Mouse (Mus musculus): Measurements from ENCODE around the gene Rab22a.
"Not testable (repeated sequence)": the region's sequence is repeated elsewhere in the genome, so short reads cannot be mapped to it uniquely, and the experiment has no call there.

Rab22a gene

GRCm38 (mm10) chr2:173664736-173665135, 5.2 kb downstream of the Rab22a start:
- in situ Hi-C loops (cut with MboI, MseI): loop anchor here (25.0 kb wide), 1 partner anchor 798 kb away; the partner anchor contains the start of genes Atp5e, Prelid3b and Tubb1

- in situ Hi-C loops (cut with MboI, MseI): loop anchor here (25.0 kb wide), 1 partner anchor 797 kb away; the partner anchor contains the start of genes Atp5e, Prelid3b and Tubb1
These were observed 5.7 kb downstream of the Rab22a start for GRCm38 (mm10) chr2:173665271-173665670.

- in situ Hi-C loops (cut with MboI, MseI): loop anchor here (25.0 kb wide), 1 partner anchor 795 kb away; the partner anchor contains the start of genes Atp5e, Prelid3b and Tubb1
These were observed 7.3 kb downstream of the Rab22a start for GRCm38 (mm10) chr2:173666876-173667275.

DNA sequence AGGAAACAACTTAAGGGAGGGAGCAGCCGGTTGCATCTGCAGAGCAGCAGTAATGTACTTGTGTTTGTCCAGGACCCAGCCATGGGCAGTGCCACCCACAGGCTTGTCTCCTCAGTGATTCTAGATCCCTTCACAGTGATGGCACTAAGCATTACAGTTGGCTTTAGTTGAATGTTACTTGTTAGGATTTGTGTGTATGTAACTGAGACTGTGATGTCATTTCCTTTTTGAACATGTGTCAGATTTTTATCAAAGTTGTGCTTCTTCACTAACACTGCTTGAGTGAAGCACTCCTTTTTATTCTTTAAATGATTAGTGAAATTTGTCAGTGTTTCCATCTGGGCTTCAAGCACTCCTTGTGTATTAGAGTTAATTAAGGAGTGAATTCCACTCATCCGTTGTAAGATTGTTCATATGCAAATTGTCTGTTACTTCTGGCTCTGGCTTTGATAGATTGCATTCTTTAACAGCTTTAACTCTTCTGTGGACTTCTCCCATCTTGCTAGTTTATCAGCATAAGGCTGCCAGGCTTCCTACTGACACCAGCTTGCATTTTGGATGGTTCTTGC, 12.9 kb downstream of the Rab22a start:
- in situ Hi-C loops (cut with MboI, MseI): loop anchor here (5.0 to 25.0 kb wide), 2 partner anchors 65 to 790 kb away; partner anchors contain the start of genes Atp5e, Prelid3b, Tubb1 and Vapb

DNA sequence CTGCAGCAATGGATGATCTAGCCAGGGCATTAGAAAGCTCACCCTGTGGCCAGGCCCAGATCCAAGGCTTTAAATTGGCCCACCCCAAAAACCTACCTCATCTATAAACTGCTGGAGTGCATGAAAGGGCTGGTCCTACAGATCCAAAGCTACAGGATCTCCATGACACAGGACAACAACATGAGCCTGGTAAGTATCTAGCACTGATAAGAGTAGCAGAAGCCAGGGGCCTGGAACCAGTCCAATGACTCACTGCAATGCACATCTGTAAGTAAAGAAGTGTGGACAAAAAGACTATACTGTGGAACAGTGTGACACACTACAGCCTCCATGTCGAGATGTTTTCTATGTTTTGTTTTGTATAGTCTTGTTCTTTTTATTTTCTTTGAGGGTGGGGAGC, 13.9 kb downstream of the Rab22a start:
- in situ Hi-C loops (cut with MboI, MseI): loop anchor here (5.0 to 25.0 kb wide), 2 partner anchors 64 to 789 kb away; partner anchors contain the start of genes Atp5e, Prelid3b, Tubb1 and Vapb

- in situ Hi-C loops (cut with MboI, MseI): no loop called here
These were observed 19.0 kb downstream of the Rab22a start for GRCm38 (mm10) chr2:173678593-173678992.

DNA sequence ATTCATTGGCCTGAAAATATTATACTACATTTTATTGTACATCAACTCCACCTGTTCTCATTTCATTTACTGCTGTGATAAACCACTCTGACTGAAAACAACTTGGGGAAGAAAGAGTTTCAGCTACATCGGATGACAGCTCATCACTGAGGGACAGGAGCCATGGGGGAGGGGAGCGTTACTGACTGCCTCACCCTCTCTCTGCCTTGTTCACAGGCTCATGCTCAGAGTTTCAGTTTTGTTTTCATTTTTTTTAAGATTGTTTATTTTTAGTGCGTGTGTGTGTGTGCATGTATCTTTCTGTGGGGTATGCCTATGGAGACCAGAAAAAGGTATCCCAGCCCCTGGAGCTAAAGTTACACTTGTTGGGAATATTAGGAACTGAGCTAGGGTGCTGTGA, 19.7 kb downstream of the Rab22a start:
- in situ Hi-C loops (cut with MboI, MseI): no loop called here

- in situ Hi-C loops (cut with MboI, MseI): no loop called here
These were observed 20.6 kb downstream of the Rab22a start for GRCm38 (mm10) chr2:173680153-173680552.

GRCm38 (mm10) chr2:173682773-173683172, 23.2 kb downstream of the Rab22a start:
- in situ Hi-C loops (cut with MboI, MseI): no loop called here

GRCm38 (mm10) chr2:173685781-173686361, 26.3 kb downstream of the Rab22a start:
- in situ Hi-C loops (cut with MboI, MseI): no loop called here

DNA sequence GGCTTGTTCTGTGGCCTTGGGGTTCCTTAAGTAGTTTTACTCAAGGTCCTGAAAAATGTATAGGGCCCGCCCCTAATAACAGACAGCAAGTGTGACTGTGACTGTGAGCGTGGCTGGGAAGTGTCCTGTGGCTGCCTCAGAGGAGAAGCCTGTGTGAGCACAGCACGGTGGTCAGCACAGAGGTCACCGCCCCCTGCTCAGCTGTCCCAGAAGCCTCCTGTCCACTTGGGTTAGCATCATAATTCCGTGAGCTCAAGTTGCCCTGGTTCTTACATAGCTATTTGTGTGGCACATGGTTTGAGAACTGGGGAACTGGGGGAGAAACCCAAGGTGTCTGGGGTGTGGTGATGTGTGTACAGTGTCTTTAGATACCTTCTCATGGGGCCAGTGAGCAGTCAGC, 27.8 kb downstream of the Rab22a start:
- in situ Hi-C loops (cut with MboI, MseI): no loop called here

DNA sequence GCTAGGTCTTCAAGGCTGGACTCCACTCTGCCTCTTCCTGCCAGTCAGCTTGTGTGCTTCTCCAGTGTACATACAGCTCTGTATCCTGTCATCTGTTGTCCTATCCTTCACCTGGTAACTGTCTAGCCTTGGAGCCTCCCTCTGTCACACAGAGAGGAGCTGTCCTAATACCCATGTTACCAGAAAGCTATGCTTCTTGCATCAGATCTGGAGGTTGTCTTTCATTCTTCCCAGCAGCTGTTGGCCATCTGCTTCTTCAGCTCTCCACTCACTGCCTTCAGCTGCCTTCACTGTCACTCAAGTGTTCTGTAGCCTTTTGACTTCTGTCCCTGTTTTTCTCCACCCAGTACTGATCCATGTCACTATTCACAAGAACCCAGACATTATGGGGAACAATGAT, 30.3 kb downstream of the Rab22a start:
- in situ Hi-C loops (cut with MboI, MseI): no loop called here

- in situ Hi-C loops (cut with MboI, MseI): no loop called here
These were observed 32.2 kb downstream of the Rab22a start for GRCm38 (mm10) chr2:173691748-173692147.

GRCm38 (mm10) chr2:173692693-173693092, 33.1 kb downstream of the Rab22a start:
- in situ Hi-C loops (cut with MboI, MseI): no loop called here

DNA sequence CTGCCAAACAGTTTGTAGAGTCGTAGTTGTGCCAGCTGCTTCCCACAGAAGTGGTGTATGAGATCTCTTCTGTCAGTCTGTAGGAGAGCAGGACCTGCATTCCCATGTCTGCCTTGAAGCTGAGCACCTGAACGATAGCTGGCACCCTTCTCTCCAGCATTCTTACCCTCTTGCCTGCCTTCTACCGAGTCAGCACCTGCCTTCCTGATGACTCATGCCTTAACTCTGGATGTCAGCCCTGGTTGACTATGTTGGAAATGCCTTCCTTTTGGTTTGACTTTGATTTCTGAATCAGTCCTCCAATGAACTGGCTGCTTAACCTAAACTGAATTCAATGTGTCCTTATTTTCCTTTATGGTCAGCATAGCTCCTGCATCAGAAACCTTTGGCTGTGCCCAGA, 39.3 kb downstream of the Rab22a start:
- in situ Hi-C loops (cut with MboI, MseI): no loop called here

DNA sequence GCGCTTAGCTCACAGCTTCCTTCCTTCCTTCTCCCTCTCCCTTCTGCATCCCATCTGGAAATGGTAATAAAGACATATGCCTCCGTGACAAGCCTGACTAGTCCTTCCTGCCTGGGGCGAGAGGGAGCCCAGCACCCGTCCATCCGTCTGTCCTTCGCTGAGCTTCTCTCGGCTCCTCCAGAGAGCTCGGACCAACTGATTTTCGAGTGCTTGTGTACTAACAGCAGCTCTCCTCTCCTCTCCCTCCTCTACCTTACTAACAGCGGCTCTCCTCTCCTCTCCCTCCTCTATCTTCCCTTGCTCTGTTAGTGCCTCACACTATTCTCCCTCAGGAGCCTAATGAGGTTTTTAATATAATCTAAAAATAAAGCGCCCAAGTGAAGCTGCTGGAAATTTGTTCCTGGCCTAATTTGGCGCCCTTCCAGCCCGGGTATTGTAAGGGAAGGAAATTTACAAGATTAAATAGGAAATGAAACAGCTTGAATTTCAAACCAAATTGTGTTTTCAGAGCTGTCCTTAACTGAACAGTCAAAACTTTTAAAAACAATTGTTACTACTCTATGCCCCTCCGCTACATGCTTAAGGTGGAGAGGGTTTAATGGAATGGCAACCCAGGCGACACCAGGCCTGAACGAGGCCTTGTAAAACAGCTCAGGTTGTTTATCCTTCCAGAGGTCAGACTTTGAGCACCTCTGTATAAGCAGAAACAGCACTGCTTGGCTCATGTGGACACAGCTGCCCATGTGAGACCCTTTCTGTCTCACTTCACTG, 42.7 kb downstream of the Rab22a start:
- in situ Hi-C loops (cut with MboI, MseI): no loop called here

DNA sequence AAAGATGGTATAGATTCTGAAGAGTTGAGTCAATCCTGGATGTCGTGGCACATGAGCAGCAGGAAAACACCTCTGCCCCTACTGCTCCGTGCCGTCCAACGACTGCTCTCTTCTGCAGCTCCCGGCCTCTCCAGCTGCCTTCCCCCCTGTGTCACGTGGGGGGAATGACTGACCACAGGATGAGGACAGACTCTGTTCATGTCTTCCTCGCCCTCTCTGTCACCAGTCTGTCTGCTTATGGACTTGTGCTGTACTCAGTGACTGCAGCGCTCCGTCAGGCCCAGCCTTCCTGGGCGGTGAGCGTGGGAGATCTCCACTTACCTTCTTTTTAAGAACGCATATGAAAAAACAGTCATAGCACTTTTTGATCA, 43.3 kb downstream of the Rab22a start:
- in situ Hi-C loops (cut with MboI, MseI): no loop called here

- in situ Hi-C loops (cut with MboI, MseI): no loop called here
These were observed 46.4 kb downstream of the Rab22a start for GRCm38 (mm10) chr2:173705827-173706551.

- in situ Hi-C loops (cut with MboI, MseI): not testable (repeated sequence)
These were observed 48.1 kb downstream of the Rab22a start for GRCm38 (mm10) chr2:173707626-173708025.

DNA sequence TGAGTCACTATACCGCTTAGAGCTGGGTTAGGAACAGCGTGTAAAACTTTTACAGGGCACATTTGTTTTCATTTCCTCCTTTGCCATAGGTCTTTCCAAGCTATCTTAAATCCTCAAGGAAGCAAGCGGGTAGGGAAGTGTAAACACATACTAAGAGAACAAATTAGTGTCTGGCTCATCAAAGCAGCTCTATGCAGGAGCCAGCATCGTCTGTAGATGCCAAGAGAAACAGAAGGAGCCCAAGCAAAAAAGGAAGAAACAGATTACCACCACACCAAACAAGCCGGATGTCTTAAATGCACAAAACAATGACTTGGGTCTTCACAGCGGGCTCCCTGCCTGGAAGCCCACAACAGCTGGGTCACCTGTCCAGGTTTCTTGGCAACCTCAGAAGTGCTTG, 50.6 kb downstream of the Rab22a start:
- in situ Hi-C loops (cut with MboI, MseI): loop anchor here (5.0 kb wide), 1 partner anchor 853 kb away; no protein-coding TSS in a partner anchor

DNA sequence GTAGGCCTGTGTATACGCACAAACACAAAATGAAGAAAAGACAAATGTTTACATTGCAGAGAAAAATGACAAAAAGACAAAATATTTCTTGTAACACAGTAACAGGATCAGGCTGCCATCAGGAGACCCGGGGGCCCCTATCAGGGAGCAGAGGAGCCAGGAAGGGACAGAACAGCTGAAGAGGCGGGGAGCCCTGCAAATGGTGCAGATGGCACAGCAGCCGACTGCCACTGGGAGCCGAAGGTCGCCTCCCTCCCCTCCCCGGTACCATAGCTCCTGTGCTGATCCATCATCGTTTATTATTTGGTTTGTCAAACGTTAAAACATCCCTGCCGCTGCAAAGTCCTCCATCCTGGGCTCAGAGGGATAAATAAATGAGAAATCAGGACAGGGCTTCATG, 53.1 kb downstream of the Rab22a start:
- in situ Hi-C loops (cut with MboI, MseI): loop anchor here (5.0 kb wide), 1 partner anchor 855 kb away; no protein-coding TSS in a partner anchor

GRCm38 (mm10) chr2:173713241-173713640, 53.7 kb downstream of the Rab22a start:
- in situ Hi-C loops (cut with MboI, MseI): loop anchor here (5.0 kb wide), 1 partner anchor 856 kb away; no protein-coding TSS in a partner anchor
